Mouse (Mus musculus) retina, embryonic 14.5 days (tissue): ENCODE measurements around the gene Spon1.

Experiments
- DNase-seq: peaks from one replicate; pipeline ENCODE4 v3.0.0-alpha.2; 2015; ENCODE audit warnings: low spot score

The Spon1 gene

GRCm38 (mm10) chr7:113778546-113778945, 12.7 kb downstream of the Spon1 start:
- no peak for DNase-seq

DNA sequence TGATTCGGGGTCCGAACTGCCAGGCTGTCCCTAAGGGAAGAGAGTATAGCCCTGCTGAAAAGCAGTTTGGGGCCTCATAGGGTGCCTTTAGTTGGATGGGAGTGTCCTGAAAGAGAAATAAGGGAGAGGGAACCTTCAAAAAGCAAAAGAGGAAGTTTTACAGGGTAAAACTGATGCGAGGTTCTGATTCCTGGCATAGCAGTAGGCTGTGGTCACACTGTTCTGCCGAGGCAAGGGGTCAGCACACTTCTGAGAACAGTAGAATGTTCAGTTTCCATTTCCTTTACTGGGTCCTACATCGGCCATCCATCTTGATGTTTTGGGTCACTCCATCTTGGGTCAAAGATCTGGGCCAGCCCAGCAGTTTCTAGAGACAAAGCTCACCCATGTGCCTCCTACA, 14.5 kb downstream of the Spon1 start:
- no peak for DNase-seq

- DNase-seq, result no peak
These were observed 26.2 kb downstream of the Spon1 start for GRCm38 (mm10) chr7:113791991-113792390.

GRCm38 (mm10) chr7:113792871-113793270, 27.1 kb downstream of the Spon1 start:
- peak; percentile 52 for DNase-seq

- no peak for DNase-seq
These were observed 29.4 kb downstream of the Spon1 start for GRCm38 (mm10) chr7:113795209-113795608.

DNA sequence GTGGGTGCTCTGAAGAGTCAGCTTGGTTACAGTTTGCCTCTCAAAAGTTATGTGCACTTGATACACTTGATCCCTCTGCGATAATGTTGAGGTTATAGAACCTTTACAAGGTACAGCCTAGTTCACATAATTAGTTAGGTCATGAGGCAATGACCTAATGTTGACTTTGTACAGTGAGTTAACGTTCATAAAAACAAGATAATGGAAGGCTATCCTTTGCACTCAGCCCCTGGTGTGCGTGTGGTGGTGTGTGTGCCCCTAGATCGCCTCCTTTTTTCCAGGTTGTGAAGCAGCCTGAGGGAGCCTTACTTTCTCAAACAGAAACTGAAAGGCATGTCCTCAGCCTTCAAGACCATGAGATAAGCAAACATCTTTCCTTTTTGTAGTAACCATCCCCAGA, 31.3 kb downstream of the Spon1 start:
- DNase-seq, result no peak

GRCm38 (mm10) chr7:113798605-113799255, 32.9 kb downstream of the Spon1 start:
- DNase-seq, result no peak

DNA sequence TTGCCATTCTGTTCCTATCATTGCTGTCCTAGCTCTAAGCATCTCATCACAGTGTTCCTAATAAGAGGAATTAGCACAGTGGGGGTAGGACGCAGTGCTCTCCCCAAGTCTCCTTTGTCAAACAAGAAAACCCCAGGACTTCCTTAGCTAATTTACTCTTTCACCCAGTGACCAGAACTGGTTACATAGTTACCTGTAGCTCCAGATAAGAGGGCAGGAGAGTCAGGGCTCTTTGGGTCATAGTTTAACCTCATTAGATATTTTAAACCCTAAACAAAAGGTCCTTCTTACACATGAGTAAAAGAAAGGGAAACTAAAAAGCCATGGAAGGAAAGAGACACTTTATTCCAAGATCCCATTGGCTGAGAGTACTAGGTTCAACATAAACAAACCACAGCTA, 44.0 kb downstream of the Spon1 start:
- no peak for DNase-seq

DNA sequence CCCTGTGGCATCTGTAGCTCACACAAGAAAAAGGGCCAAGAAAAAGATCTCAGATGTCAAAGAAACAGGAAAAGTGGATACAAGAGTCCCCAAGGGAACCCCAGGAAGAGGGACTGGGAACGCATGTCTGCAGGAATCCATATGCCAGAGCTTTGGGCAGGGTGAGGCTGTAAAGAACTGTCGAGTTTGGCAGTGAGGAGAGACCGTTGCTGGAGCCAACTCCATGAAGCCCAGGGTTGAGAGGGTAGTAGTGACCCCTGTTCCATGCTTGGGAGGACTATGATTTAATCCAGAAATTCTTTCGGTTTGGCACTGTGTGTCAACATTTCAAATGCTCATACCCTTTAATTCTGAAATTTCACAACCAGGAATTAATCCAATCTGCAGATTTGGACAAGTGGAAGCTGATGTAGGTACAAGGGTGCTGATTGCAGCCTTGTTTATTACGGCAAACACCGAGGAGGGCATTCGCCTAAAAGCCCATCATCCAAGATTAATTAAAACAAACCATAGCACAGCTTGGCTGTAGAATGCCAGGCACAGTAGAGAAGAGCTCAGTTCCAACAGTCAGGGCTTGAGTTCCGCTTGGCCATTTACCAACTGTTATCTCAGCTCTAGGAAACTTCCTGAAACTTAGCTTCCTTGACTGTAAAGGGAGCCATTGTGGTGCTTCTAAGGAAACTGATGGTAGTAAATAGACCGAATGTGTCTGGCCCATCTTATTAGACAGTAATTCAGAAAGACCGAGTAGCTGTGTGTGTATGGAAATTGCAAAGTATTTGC, 45.8 kb downstream of the Spon1 start:
- DNase-seq, result no peak

DNA sequence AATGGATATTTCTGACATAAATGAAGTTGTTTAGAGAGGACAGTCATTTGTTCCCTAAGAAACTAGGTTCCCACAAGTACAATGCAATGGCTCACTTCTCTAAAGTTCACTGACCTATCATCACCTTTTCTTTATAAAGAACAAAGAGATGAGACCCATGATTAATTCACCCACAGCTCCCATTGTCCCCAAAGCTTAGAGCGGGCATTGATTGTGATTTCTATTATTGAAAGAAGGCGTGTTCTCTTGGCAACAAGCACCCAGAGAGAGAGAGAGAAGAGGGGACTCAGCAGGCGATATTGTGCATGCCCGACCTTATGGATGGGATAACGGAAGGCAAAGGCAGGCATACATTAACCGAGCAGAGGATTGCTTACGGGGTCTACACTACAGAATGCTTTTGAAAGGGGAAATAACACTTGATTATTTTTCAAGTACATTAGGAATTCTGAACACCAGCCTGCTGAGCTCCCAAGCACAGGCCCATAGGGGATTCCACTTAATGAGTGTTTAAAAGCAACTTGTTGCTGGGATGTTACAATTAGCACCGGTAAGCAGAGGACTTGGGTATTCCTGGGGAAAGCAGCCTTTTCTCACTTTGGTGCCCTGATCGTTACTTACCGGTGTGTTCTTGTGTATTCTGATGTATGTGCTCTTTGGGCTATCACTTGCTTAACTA, 48.4 kb downstream of the Spon1 start:
- peak; percentile 60 for DNase-seq

GRCm38 (mm10) chr7:113815726-113816125, 49.9 kb downstream of the Spon1 start:
- DNase-seq, result no peak

DNA sequence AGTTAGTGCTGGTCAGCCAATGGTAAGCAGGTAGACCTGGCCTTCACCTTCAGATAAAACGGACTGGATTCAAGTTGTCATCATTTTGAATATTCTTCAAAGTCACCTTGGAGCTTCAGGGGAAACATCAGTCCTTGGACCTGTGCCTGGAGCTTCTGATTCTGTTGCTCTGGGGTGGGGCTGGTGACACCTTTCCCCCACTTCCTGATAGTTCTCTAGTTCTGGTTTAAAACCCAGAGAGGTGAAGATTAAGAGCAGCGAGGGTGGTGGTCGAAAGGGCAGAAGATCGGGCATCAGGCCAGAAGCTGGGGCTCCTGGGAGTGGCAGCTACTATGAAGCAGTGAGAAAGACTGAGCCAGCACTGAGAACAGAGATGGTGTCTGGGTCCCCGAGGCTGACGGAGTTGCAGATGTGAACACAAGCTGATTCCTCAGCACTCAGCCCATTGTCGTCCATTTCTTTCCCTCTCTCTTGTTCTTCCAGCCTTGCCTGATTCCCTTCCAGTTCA, 51.1 kb downstream of the Spon1 start:
- DNase-seq, result no peak

GRCm38 (mm10) chr7:113818116-113818515, 52.3 kb downstream of the Spon1 start:
- no peak for DNase-seq

DNA sequence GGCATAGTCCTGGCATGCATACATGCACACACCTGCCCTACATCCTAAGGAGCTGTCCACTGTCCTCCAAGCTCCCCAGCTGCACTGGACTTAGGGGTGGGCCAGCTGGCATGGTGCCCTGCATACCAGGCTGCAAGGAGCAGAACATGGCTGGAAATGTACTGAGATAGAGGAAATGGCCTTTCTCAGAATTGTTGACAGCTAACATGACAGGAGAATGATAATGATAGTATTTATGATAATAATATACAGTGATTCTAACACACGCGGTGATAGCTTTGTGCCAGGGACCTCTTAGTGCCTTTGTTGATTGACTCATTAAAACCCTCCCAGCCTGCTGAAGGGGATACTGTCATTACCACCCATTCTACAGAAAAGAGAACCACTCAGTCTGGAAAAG, 54.4 kb downstream of the Spon1 start:
- DNase-seq, result no peak

- DNase-seq, result no peak
These were observed 57.2 kb downstream of the Spon1 start for GRCm38 (mm10) chr7:113823026-113823425.

DNA sequence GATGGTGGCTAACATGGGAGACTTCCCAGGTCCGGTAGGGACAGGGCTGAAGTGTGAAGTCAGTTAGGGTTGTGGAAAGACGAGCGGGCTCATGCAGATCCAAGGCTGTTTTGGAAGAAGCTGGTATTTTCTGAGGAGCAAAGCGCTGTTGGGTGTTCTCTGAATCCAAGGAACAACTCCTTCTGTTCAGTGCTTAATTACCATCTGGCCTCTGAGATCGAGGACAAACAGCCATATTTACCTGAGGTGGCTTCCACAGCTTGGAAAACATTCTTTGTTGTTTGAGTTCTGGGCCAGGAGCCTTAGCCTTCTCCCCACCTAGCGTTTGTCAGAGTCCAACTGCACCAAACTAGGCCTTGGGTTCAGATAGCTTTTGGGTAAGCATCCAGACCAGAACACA, 58.9 kb downstream of the Spon1 start:
- no peak for DNase-seq

DNA sequence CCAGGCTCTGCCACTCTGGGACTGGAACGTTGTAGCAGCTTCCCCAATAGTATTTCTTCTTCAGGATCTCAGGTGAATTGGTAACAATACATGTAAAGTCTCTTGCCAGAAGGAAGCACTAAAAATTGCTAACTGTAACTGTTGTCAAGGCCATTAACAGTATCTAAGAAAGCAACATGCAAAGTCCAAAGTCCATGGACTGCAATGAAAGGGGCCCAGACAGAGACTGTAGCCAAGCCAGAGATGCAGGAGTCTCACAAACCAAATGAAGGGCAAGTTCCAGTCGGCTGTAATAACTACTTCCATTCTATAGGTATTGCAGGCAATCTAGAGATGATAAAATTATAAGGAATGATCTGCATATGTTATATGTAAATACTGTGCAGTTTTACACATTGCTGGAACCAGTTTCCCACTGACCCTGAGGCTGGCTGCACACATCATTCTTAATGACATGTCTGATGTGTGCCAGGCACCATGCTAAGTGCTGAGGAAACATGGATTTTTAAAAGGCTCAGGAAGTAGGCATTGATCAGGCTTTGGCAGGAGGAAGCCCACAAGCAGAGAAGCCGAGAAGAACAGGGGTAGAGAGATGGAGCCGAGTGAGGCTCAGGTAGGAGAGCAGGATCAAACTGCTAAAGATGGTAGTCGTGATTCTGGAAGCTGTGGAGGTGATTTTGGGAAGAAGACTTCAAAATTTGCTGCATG, 59.9 kb downstream of the Spon1 start:
- no peak for DNase-seq

DNA sequence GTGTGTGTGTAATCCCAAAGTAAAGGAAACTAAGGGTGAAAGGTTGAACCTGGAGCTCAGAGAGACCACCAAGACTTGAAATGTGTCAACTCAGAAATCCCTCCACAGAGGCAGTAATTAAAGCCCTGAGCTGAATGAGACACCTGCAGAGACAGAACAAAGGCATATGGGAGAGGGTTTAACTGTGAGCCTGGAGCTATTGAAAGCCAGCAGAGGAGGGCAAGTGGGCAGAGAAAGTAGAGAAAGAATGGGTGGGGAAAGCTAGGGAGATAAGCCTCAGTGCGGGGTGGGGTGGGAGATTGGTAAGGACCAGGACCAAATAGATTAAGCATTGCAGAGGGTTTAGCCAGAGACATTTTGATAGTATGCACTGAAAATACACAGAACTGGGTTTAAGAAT, 60.7 kb downstream of the Spon1 start:
- peak; percentile 51 for DNase-seq

DNA sequence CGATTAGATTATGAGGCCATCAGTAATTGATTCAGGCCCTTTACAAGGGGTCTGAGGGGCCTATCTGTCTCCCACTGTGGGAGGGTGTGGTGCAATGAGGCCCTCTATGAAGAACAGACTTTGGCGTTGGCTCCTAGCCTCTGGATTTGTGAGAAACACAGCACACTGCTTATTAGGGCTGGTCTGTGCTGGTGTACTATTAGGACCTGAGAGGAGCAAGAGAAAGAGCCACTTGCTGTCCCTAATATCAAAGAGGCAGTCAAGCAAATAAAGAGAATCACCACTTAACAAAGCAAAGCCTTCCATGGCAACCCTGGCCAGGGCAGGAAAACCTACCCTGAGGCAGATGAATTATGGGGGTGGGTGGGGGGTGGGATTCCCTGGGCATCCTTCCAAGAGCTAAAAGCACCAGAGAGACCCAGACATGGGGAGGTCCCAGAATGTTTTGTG, 62.3 kb downstream of the Spon1 start:
- DNase-seq, result peak; percentile 44

DNA sequence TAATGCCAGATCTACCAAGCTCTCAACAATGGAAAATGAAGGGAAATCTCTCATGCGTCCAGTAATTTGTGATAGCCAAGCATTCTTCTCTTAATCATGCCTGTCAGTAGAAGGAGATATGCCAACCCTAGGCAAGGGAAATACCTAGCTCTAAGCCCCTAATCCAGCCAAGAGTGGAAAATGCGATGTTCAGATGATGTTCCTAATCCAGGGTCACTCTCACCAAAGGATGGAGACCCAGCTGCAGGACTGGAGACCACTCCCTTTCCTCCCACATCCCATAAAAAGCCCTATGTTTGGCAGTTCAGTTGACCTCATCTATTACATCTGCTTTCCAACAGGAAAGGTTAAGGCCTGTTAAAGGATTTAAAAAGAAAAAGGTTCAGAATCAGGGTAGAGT, 62.8 kb downstream of the Spon1 start:
- DNase-seq, result no peak

DNA sequence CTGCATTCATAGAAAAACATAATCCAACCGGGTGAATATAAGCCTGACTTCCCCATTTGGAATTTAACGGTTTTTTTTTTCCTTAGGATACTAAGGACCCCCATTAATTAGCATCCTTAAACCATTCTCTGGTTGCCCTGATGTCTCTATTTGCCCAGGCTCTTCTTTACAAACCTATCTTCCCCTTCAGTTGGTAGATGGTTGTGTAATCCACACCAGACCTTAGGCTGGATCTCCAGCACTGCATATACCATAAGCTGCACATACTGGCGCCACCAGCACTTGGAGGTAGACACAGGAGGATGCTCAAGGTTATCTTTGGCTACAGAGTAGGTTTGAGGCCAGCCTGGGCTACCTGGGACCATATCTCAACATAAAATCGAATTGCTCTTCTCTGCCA, 71.4 kb downstream of the Spon1 start:
- no peak for DNase-seq

GRCm38 (mm10) chr7:113839431-113839830, 73.6 kb downstream of the Spon1 start:
- no peak for DNase-seq
